Mouse (Mus musculus) monocyte, adult 5-6 weeks (primary cell): ENCODE data around the gene Ropn1. TPM values are rescaled to one million over a fixed set of nuclear protein-coding genes. Genes with fewer than 3 reads are reported as not detected.
"Not testable (repeated sequence)": the region's sequence is repeated elsewhere in the genome, so short reads cannot be mapped to it uniquely, and the experiment has no call there.

Source experiments
- ATAC-seq: fragments of 153-309, 156-312 bp; replicated peaks from 2 replicates; pipeline ENCODE4 v1.8.0; 2017; ENCODE audit warnings: mild to moderate bottlenecking; ENCODE audit not compliant: low TSS enrichment, insufficient number of reproducible peaks, severe bottlenecking, poor library complexity, low FRiP score
- total RNA-seq: library from RNA; stranded (forward); fragments of 200-1000, 200-491, 200-594 nt; gene quantifications from 3 replicates; pipeline ENCODE4 v1.2.3, GENCODE M21; 2017

Gene Ropn1
- total RNA-seq, 1 experiment from 2014 or later, result not detected

GRCm38 (mm10) chr16:34674365-34674764, 24.6 kb downstream of the Ropn1 start:
- ATAC-seq, result no peak

GRCm38 (mm10) chr16:34681823-34682222, 32.1 kb downstream of the Ropn1 start:
- ATAC-seq, result no peak

GRCm38 (mm10) chr16:34689879-34690278, 40.2 kb downstream of the Ropn1 start:
- ATAC-seq, result no peak

- peak; percentile 96 for ATAC-seq
These were observed 40.8 kb downstream of the Ropn1 start, which contains the start of gene Ccdc14 for GRCm38 (mm10) chr16:34690334-34691144. Gene Ccdc14 (plus strand): TSS chr16:34690616.

- ATAC-seq, result no peak
These were observed 41.4 kb downstream of the Ropn1 start for GRCm38 (mm10) chr16:34691156-34691555.

GRCm38 (mm10) chr16:34694477-34694876, 44.8 kb downstream of the Ropn1 start:
- ATAC-seq, result no peak

- ATAC-seq, result not testable (repeated sequence)
These were observed 49.0 kb downstream of the Ropn1 start for GRCm38 (mm10) chr16:34698721-34699120.

- ATAC-seq, result peak; percentile 59
These were observed 50.6 kb downstream of the Ropn1 start for GRCm38 (mm10) chr16:34700165-34700827.

GRCm38 (mm10) chr16:34700828-34701216, 51.1 kb downstream of the Ropn1 start:
- no peak for ATAC-seq

- ATAC-seq, result no peak
These were observed 56.3 kb downstream of the Ropn1 start for GRCm38 (mm10) chr16:34706019-34706418.

- ATAC-seq, result no peak
These were observed 56.8 kb downstream of the Ropn1 start for GRCm38 (mm10) chr16:34706487-34706946.

- no peak for ATAC-seq
These were observed 61.8 kb downstream of the Ropn1 start for GRCm38 (mm10) chr16:34711481-34711880.

- no peak for ATAC-seq
These were observed 75.4 kb downstream of the Ropn1 start for GRCm38 (mm10) chr16:34725156-34725555.

Other genes starting within 250 kb of the Ropn1 start
- gene Kalrn, start 76.4 kb upstream of the Ropn1 start, total RNA-seq, result 1.7 to 10.2 TPM (median 1.8 TPM) in 3 replicates
- 1.3 to 3.9 TPM (median 3.4 TPM) in 3 replicates for gene Ccdc14, start 40.7 kb downstream of the Ropn1 start, total RNA-seq
- gene Mylk, start 95.3 kb downstream of the Ropn1 start, total RNA-seq, result 4.7 to 28.2 TPM (median 5.3 TPM) in 3 replicates